Mouse (Mus musculus): ENCODE results near the gene Cox5a.

DNA sequence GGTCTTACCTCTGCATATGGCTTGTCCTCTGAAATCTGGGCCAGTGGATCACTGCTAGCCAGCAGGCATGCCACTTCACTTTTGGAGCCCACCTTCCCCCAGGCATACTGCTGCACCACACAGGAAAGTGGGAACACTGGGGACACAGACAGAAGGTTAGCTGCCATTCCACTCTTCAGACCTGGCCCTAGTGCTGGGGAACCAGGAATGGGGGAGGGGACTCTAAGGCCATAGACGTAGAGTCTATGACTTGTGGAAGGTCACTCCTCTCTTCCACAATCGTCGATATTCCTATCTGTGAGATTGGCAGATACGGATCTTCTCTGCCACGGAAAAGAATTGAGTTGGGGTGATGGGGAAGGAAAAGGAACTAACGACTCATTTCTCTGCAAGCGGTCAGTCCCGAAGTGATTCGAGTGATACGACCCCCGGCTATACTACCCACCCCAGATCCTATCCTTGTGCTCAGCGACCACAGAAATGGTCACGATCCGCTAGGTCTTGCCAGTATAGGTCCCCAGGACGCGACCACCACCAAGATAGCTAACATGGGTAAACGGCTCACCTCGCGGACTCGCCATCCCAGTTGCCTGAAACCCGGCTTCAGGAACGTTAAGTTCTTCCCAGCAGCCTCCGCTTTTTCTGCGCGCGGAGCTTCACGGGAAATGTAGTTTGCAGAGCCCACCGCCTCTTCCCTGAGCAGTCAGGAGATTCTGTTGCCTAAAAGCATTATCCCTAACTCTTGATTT lies 31.2 kb downstream of the Cox5a start, which contains the start of gene Mpi:
- TF ChIP-seq POLR2AphosphoS2 (IDR thresholded peaks at IDR 0.05; ENCODE audit: low read depth, low read length) (no peak), CTCF (conservative IDR thresholded peaks at IDR 0.05 in 1 of 2, IDR thresholded peaks at IDR 0.05 in 1 of 2; ENCODE audit: low read depth in 2 of 2, low read length in 2 of 2) (no peak), POLR2A (IDR thresholded peaks at IDR 0.05; ENCODE audit: low read depth, low read length) (peak; percentile 78), RAD21 (IDR thresholded peaks at IDR 0.05; ENCODE audit: low read depth, low read length) (no peak), CHD2 (IDR thresholded peaks at IDR 0.05; ENCODE audit: low read length) (peak; percentile 59; the same call in 1 of the 2 replicates), JUND (conservative IDR thresholded peaks at IDR 0.05; ENCODE audit: low read depth, low read length) (no peak), HCFC1 (IDR thresholded peaks at IDR 0.05; ENCODE audit: low read depth, low read length) (peak; percentile 98), EP300 (IDR thresholded peaks at IDR 0.05; ENCODE audit: low read length) (0 out of 2 replicates have a peak, but pooled peaks have one; percentile 18), USF2 (conservative IDR thresholded peaks at IDR 0.05; ENCODE audit: low read depth, low read length) (no peak), SMC3 (IDR thresholded peaks at IDR 0.05; ENCODE audit: low read depth, low read length) (no peak), MAFK (IDR thresholded peaks at IDR 0.05; ENCODE audit: insufficient replicate concordance, low read length) (no peak), JUN (IDR thresholded peaks at IDR 0.05; ENCODE audit: insufficient read depth, low read depth, low read length) (no peak), GABPA (IDR thresholded peaks at IDR 0.05; ENCODE audit: insufficient replicate concordance, low read depth, low read length) (peak; percentile 55; the same call in 1 of the 2 replicates)
